Mouse (Mus musculus): Measurements from ENCODE around the gene Bola3. TPM values are rescaled to one million over a fixed set of nuclear protein-coding genes. Genes with fewer than 3 reads are reported as not detected.

Bola3 gene
- polyA plus RNA-seq, 1 experiment from 2014 or later: 60.3 TPM

DNA sequence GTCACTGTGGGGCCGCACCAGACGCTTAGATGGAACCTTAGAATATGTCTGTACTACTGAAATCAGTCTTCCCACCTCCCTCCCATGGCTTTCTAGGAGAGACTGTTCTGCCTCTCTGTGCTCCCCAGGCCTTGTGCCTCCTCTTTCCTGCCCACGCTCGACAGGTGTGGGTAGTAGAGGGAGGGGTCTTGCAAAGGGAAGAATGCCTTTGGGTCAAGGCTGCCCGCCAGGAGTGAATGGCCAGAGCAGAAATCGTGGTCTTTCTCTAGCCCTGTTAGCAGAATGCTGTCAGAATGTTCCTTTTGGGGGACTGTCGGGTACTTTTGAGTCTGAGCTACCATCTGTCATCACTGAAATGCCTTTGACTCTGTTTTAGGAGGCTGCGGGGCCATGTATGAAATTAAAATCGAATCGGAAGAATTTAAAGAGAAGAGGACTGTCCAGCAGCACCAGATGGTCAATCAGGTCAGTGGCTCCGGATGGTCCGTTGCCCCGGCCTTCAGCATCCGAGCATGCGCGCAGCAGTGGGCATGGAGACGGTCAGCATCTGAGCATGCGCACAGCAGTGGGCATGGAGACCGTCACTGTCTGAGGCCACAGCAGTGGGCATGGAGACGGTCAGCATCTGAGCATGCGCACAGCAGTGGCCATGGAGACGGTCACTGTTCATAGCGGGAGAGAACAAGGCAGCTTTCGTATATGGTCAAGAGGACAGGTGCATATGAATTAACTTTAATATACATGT, 3.9 kb downstream of the Bola3 start:
- Histone ChIP-seq H3K27me3 (ENCODE audit: control insufficient read depth, insufficient read depth, low read length) (no peaks in the 10 kb centered on the region), H3K9ac (no peak overlapping the region), H3K27ac (no peak overlapping the region), H3K4me2 (replicated peaks) (no peak overlapping the region), H3K4me1 (replicated peaks; ENCODE audit: control insufficient read depth, insufficient read depth, low read length) (peaks cover 11% of the 10 kb centered on the region), H3K4me3 (replicated peaks; ENCODE audit: low read length) (no peak overlapping the region), H3K9me3 (ENCODE audit: control insufficient read depth, low read length) (no peaks in the 10 kb centered on the region), H3K36me3 (replicated peaks; ENCODE audit: control insufficient read depth, insufficient read depth) (peaks cover 32% of the 10 kb centered on the region)
- 93% methylated on average over 24 of the region's 24 CpGs for WGBS
- no peak for DNase-seq (ENCODE audit: low spot score)
- no peak for ATAC-seq (ENCODE audit: low FRiP score)

DNA sequence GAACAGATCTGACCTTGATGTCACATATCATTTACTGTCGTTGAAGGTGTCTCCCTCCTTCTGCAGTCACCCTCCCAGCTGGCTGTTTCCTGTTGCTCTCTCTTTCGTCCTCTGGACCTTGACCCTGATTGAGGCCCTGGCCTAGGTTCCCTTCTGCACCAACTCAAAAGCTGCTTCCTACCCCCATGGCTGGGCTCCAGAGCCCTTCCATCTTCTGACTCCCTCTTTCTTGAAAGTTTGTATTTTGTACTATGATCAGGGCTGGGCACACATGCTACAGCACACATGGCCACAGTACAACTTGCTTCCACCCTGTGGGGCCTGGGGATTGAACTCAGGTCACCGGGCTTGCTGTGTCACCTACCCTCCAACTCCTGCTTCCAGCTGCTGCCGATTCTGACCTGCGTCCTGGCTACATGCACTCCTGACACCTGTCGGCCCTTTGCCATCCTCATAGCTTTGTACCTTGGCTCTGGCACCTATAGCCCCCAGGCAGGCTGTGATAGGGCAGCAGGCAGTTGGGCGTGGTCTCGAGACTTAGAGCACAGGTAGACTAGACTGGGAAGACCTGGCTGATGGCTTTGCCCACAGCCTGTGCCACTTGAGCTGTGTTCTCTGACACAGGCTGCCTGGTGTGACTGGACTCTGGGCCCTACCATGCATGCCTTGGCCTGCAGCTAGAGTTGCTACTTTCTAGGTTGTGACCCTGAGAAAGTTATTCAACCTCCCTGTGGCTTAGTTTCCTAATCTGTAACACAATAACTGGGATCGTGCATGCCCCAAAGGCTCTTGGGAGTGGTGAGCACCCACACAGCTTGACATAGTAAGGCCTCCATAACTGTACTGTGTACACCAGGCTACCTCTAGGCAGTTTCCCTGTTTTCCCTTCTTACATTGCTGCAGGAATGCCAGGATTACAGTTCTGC, 6.2 kb downstream of the Bola3 start:
- ATAC-seq (ENCODE audit: low FRiP score) (no peak), DNase-seq (ENCODE audit: low spot score) (no peak)
- Histone ChIP-seq H3K4me2 (replicated peaks) (no peak overlapping the region), H3K27ac (no peak overlapping the region), H3K4me3 (replicated peaks; ENCODE audit: low read length) (no peak overlapping the region), H3K27me3 (ENCODE audit: control insufficient read depth, insufficient read depth, low read length) (no peaks in the 10 kb centered on the region), H3K9me3 (ENCODE audit: control insufficient read depth, low read length) (no peaks in the 10 kb centered on the region), H3K36me3 (replicated peaks; ENCODE audit: control insufficient read depth, insufficient read depth) (peaks cover 51% of the 10 kb centered on the region), H3K4me1 (replicated peaks; ENCODE audit: control insufficient read depth, insufficient read depth, low read length) (peaks cover 3% of the 10 kb centered on the region; the same call in 1 of the 2 replicates), H3K9ac (no peak overlapping the region)
- 87% methylated on average over 9 of the region's 9 CpGs for WGBS

DNA sequence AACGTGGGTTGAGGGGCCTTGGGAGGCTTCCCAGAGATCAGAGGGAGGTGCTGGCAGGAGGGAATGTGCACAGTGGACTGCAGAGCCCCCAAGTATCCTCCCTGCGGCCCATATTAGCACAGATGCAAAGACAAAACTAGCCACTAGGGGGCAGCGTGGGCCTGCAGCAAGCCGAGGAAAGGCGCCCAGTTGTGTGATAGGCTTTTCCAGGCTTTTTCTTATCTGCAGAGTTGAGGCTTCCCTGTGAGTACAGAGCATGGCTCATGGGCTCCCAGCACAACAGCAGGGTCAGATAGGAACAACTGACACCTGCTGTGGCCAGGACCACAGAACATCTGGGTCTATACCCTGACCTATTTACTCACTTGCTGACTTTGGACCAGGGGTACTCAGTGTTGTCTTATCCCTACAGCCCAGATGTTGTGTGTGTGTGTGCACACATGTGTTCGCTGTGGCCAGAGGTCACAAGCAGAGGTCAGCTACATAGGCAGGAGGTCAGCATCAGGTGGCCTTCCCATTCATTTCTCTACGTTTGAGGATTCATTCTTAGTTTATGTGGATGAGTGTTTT, 7.7 kb downstream of the Bola3 start:
- peak; percentile 94 for DNase-seq (ENCODE audit: low spot score)
- H3K4me3 ChIP-seq (replicated peaks; ENCODE audit: low read length): no peak overlapping the region
- no peak overlapping the region for H3K27ac ChIP-seq
- H3K9me3 ChIP-seq (ENCODE audit: control insufficient read depth, low read length): no peaks in the 10 kb centered on the region
- peaks cover 66% of the 10 kb centered on the region for H3K36me3 ChIP-seq (replicated peaks; ENCODE audit: control insufficient read depth, insufficient read depth)
- H3K27me3 ChIP-seq (ENCODE audit: control insufficient read depth, insufficient read depth, low read length): no peaks in the 10 kb centered on the region
- no peak overlapping the region for H3K4me2 ChIP-seq (replicated peaks)
- no peak overlapping the region for H3K9ac ChIP-seq
- ATAC-seq (ENCODE audit: low FRiP score): peak; percentile 62
- no peaks in the 10 kb centered on the region for H3K4me1 ChIP-seq (replicated peaks; ENCODE audit: control insufficient read depth, insufficient read depth, low read length)
- 24% methylated on average over 7 of the region's 7 CpGs for WGBS

DNA sequence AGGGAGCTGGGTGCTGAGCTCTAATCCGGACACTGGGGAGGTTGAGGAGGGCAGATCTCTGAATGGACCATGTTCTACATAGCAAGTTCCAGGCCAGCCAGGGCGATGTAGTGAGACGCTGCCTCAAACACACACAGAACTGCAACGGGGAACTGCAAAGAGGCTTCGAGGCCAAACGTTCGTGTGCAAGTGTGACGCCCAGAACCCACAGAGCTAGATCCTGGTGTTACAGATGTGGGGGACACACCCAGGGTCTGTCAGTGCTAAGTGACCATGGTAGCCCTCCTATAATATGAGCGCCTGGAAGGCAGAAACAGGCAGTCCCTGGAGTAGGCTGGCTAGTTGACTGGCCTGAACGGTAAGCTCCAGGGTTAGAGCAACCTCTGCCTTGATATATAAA, 8.5 kb downstream of the Bola3 start:
- Histone ChIP-seq H3K4me3 (replicated peaks; ENCODE audit: low read length) (no peak overlapping the region), H3K4me2 (replicated peaks) (no peak overlapping the region), H3K36me3 (replicated peaks; ENCODE audit: control insufficient read depth, insufficient read depth) (peaks cover 70% of the 10 kb centered on the region), H3K27ac (no peak overlapping the region), H3K9ac (no peak overlapping the region), H3K9me3 (ENCODE audit: control insufficient read depth, low read length) (no peaks in the 10 kb centered on the region), H3K27me3 (ENCODE audit: control insufficient read depth, insufficient read depth, low read length) (no peaks in the 10 kb centered on the region), H3K4me1 (replicated peaks; ENCODE audit: control insufficient read depth, insufficient read depth, low read length) (no peaks in the 10 kb centered on the region)
- DNase-seq (ENCODE audit: low spot score) (no peak), ATAC-seq (ENCODE audit: low FRiP score) (no peak)
- 93% methylated on average over 10 of the region's 10 CpGs for WGBS

DNA sequence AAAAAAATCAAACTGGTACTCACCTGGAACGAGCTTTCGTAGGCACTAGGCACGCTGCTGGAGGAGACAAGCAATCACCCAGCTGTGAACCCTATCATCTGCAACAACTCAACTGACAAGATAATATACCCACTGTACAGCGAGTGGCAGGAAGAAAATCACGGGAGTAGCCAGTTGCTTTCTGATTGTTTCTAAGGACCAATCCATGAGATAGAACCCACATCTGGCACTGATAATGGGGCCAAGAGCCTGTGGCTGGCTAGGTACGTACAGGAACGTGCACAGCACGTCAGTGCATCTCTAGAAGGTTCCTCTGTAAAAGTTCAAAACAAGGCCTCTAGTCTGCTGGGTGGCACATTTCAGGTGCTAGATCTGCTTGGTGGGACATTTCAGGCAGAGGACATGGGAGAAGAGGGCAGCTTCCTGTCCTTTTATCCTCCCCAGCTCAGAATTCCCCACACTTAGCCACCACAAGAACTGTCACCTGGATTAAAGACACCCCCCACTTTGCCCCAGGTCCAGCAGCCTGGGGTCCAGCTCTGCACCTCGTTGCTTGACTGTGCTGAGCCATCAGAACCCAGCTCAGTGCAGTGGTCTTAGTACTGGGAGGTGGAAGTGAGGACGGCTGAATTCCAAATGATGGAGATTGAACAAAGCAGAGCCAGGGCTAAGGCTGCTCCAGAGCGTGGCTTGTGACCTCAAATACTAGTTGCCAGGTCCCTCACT, 12.7 kb downstream of the Bola3 start:
- no peak overlapping the region for H3K4me2 ChIP-seq (replicated peaks)
- 91% methylated on average over 11 of the region's 11 CpGs for WGBS
- no peak for DNase-seq (ENCODE audit: low spot score)
- no peak overlapping the region for H3K27ac ChIP-seq
- peaks cover 62% of the 10 kb centered on the region for H3K36me3 ChIP-seq (replicated peaks; ENCODE audit: control insufficient read depth, insufficient read depth)
- H3K9me3 ChIP-seq (ENCODE audit: control insufficient read depth, low read length): no peaks in the 10 kb centered on the region
- no peak overlapping the region for H3K4me3 ChIP-seq (replicated peaks; ENCODE audit: low read length)
- ATAC-seq (ENCODE audit: low FRiP score): no peak
- H3K9ac ChIP-seq: no peak overlapping the region
- H3K4me1 ChIP-seq (replicated peaks; ENCODE audit: control insufficient read depth, insufficient read depth, low read length): no peaks in the 10 kb centered on the region
- no peaks in the 10 kb centered on the region for H3K27me3 ChIP-seq (ENCODE audit: control insufficient read depth, insufficient read depth, low read length)

DNA sequence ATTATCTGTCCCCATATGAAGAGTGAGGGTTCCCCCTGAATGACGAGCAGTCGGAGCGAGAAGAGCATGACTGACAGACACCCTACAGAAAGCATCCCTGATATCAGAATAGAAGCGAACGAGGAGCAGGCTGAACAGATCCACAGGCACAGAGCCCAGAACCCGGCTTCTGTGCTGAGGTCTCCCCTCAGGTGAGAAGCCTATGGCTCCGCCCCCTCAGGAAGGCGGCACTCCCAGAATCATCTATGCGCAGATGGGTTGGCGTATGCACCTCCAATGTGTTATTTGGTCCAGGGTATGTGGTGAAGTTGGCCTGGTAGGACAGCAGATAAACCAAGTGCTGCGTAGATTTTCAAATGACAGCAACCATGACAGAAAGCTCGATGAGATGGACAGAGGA, 14.1 kb downstream of the Bola3 start:
- Histone ChIP-seq H3K4me1 (replicated peaks; ENCODE audit: control insufficient read depth, insufficient read depth, low read length) (no peaks in the 10 kb centered on the region), H3K4me2 (replicated peaks) (no peak overlapping the region), H3K4me3 (replicated peaks; ENCODE audit: low read length) (no peak overlapping the region), H3K9ac (no peak overlapping the region), H3K36me3 (replicated peaks; ENCODE audit: control insufficient read depth, insufficient read depth) (peaks cover 75% of the 10 kb centered on the region), H3K9me3 (ENCODE audit: control insufficient read depth, low read length) (no peaks in the 10 kb centered on the region), H3K27me3 (ENCODE audit: control insufficient read depth, insufficient read depth, low read length) (no peaks in the 10 kb centered on the region), H3K27ac (no peak overlapping the region)
- DNase-seq (ENCODE audit: low spot score): no peak
- no peak for ATAC-seq (ENCODE audit: low FRiP score)
- WGBS: 87% methylated on average over 12 of the region's 12 CpGs

DNA sequence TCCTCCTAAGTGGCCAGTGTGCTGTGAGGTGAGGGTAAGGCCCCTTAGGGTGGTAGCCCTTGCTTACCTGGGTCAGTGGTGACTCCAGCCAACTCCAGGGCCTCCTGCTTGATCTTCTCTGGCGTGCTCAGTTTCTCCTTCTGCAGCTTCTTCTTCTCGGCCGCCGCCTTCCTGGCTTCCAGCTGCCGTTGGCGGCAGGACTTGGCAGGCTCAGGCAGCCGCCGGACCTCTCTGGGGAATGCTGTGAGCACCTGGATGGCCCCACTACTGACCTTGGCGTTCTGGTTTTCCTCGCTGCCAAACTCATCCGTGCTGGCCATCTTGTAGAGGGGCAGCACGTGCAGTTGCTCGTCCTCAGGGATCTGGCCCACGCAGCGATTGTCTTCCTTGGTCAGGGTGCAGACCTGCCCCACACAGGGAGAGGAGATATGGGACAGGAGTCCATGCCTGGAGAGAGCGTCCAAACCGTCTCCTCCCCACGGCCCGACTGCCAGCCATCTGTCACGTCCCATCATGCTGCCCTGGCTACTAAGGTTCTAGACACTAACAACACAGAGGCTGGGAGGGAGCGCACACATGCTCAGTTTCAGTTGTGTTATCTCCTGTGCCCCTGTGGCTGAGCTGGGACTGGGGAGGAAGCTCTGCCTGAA, 21.5 kb downstream of the Bola3 start:
- WGBS: 93% methylated on average over 21 of the region's 21 CpGs
- Histone ChIP-seq H3K4me3 (replicated peaks; ENCODE audit: low read length) (no peak overlapping the region), H3K9me3 (ENCODE audit: control insufficient read depth, low read length) (no peaks in the 10 kb centered on the region), H3K27me3 (ENCODE audit: control insufficient read depth, insufficient read depth, low read length) (no peaks in the 10 kb centered on the region), H3K9ac (no peak overlapping the region), H3K36me3 (replicated peaks; ENCODE audit: control insufficient read depth, insufficient read depth) (peaks cover 99% of the 10 kb centered on the region), H3K27ac (no peak overlapping the region), H3K4me2 (replicated peaks) (no peak overlapping the region), H3K4me1 (replicated peaks; ENCODE audit: control insufficient read depth, insufficient read depth, low read length) (no peaks in the 10 kb centered on the region)
- no peak for DNase-seq (ENCODE audit: low spot score)
- ATAC-seq (ENCODE audit: low FRiP score): no peak

DNA sequence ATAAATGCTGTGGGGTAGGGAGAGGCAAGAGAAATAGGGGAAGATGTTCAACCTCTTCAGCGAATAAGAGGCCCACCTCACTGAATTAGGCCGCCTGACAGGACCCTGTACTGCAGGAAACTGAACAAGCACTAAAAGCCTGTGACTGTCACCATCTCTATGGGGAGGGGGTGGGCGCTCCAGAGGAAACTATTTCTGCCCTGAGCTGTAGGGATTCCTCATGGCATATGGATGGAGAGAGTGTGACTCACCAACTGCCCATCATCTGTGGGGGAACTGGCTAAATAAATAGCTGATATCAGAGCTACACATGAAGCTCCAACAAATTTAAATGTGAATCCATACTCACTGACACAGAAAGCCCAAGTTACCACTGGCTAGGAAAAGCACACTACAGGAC, 22.4 kb downstream of the Bola3 start:
- Histone ChIP-seq H3K9ac (no peak overlapping the region), H3K4me1 (replicated peaks; ENCODE audit: control insufficient read depth, insufficient read depth, low read length) (no peaks in the 10 kb centered on the region), H3K4me3 (replicated peaks; ENCODE audit: low read length) (no peak overlapping the region), H3K4me2 (replicated peaks) (no peak overlapping the region), H3K27me3 (ENCODE audit: control insufficient read depth, insufficient read depth, low read length) (no peaks in the 10 kb centered on the region), H3K36me3 (replicated peaks; ENCODE audit: control insufficient read depth, insufficient read depth) (peaks cover 100% of the 10 kb centered on the region), H3K27ac (no peak overlapping the region), H3K9me3 (ENCODE audit: control insufficient read depth, low read length) (no peaks in the 10 kb centered on the region)
- DNase-seq (ENCODE audit: low spot score) (no peak), ATAC-seq (ENCODE audit: low FRiP score) (no peak)
- 89% methylated on average over 3 of the region's 3 CpGs for whole genome bisulfite sequencing

All from hindbrain, embryonic 14.5 days (tissue).